Mouse (Mus musculus): Measurements from ENCODE around the gene Cntnap2.

Gene Cntnap2

GRCm38 (mm10) chr6:45938263-45938662 is 879.1 kb downstream of the Cntnap2 start:
- no peak for DNase-seq (ENCODE audit: low spot score in 2 of 2)

GRCm38 (mm10) chr6:45938775-45939174 is 879.6 kb downstream of the Cntnap2 start:
- no peak for DNase-seq (ENCODE audit: low spot score in 2 of 2)

- no peak for DNase-seq (ENCODE audit: low spot score in 2 of 2)
These were observed 886.2 kb downstream of the Cntnap2 start for GRCm38 (mm10) chr6:45945144-45945985.

- no peak for DNase-seq (ENCODE audit: low spot score in 2 of 2)
These were observed 895.6 kb downstream of the Cntnap2 start for GRCm38 (mm10) chr6:45954773-45955172.

- DNase-seq (ENCODE audit: low spot score in 2 of 2), result no peak
These were observed 905.3 kb downstream of the Cntnap2 start for GRCm38 (mm10) chr6:45964494-45964893.

GRCm38 (mm10) chr6:45974471-45975154 is 915.5 kb downstream of the Cntnap2 start:
- no peak for DNase-seq (ENCODE audit: low spot score in 2 of 2)

- no peak for DNase-seq (ENCODE audit: low spot score in 2 of 2)
These were observed 920.0 kb downstream of the Cntnap2 start for GRCm38 (mm10) chr6:45979171-45979570.

GRCm38 (mm10) chr6:45988051-45988450 is 928.9 kb downstream of the Cntnap2 start:
- no peak for DNase-seq (ENCODE audit: low spot score in 2 of 2)

- DNase-seq (ENCODE audit: low spot score in 2 of 2), result no peak
These were observed 931.9 kb downstream of the Cntnap2 start for GRCm38 (mm10) chr6:45991086-45991485.

- DNase-seq (ENCODE audit: low spot score in 2 of 2), result no peak
These were observed 963.5 kb downstream of the Cntnap2 start for GRCm38 (mm10) chr6:46022515-46023143.

- DNase-seq (ENCODE audit: low spot score in 2 of 2), result no peak
These were observed 972.9 kb downstream of the Cntnap2 start for GRCm38 (mm10) chr6:46031821-46032594.

GRCm38 (mm10) chr6:46033108-46033507 is 974.0 kb downstream of the Cntnap2 start:
- no peak for DNase-seq (ENCODE audit: low spot score in 2 of 2)

GRCm38 (mm10) chr6:46040671-46041070 is 981.5 kb downstream of the Cntnap2 start:
- DNase-seq (ENCODE audit: low spot score in 2 of 2), result no peak

GRCm38 (mm10) chr6:46080236-46080635 is 1021.1 kb downstream of the Cntnap2 start:
- DNase-seq (ENCODE audit: low spot score in 2 of 2), result no peak

GRCm38 (mm10) chr6:46081432-46081831 is 1022.3 kb downstream of the Cntnap2 start:
- DNase-seq (ENCODE audit: low spot score in 2 of 2), result no peak

GRCm38 (mm10) chr6:46143189-46143841 is 1084.2 kb downstream of the Cntnap2 start:
- no peak for DNase-seq (ENCODE audit: low spot score in 2 of 2)

- DNase-seq (ENCODE audit: low spot score in 2 of 2), result no peak
These were observed 1107.7 kb downstream of the Cntnap2 start for GRCm38 (mm10) chr6:46166837-46167236.

- DNase-seq (ENCODE audit: low spot score in 2 of 2), result no peak
These were observed 1138.1 kb downstream of the Cntnap2 start for GRCm38 (mm10) chr6:46197298-46197697.

- DNase-seq (ENCODE audit: low spot score in 2 of 2), result no peak
These were observed 1142.7 kb downstream of the Cntnap2 start for GRCm38 (mm10) chr6:46201828-46202227.

GRCm38 (mm10) chr6:46205531-46205930 is 1146.4 kb downstream of the Cntnap2 start:
- no peak for DNase-seq (ENCODE audit: low spot score in 2 of 2)

- DNase-seq (ENCODE audit: low spot score in 2 of 2), result no peak
These were observed 1173.7 kb downstream of the Cntnap2 start for GRCm38 (mm10) chr6:46232889-46233288.
